Mouse (Mus musculus) brain, embryonic 14.5 days (tissue): ENCODE measurements around the gene Sirt7.

Experiments used
- CTCF ChIP-seq: fragments of 200-500 bp; IDR thresholded peaks from 2 replicates; pipeline ENCODE4 v1.5.1; 2012; ENCODE audit warnings: inconsistent platforms, mild to moderate bottlenecking, moderate library complexity, borderline replicate concordance; ENCODE audit not compliant: insufficient read depth, insufficient read length; ENCODE audit errors: extremely low read depth
- POLR2A ChIP-seq: fragments of 200-500 bp; IDR thresholded peaks from 2 replicates; pipeline ENCODE4 v1.6.1; 2012; ENCODE audit warnings: mild to moderate bottlenecking, inconsistent platforms, borderline replicate concordance; ENCODE audit not compliant: poor library complexity, insufficient read depth, insufficient read length, severe bottlenecking; ENCODE audit errors: extremely low read depth

DNA sequence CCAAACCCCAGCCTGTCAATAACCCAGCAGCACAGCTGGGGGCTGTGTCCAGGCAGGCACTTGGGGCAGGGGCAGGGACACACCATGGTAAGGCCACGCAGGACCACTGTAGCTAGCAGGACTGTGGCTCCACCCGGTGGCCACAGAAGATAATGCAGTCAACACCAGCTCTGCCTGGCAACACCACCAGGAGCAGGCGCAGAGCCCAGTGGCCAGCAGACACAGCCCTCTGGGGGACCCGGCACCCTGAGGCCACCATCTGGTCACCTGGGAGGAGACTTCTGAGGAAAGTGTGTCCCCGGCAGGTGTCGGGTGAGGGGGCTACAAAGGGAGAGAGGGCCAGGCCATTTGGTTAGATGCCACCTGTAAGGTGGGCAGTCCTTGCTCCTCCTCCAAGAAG lies 12.3 kb downstream of the Sirt7 start:
- TF ChIP-seq CTCF: peak; percentile 76
- TF ChIP-seq POLR2A: no peak
